Mouse (Mus musculus) bone marrow, adult 2 months (tissue): ENCODE measurements around the gene Crybg2.

ENCODE experiments used
- CTCF ChIP-seq: fragments of 200-500 bp; IDR thresholded peaks from 2 replicates; pipeline ENCODE4 v1.5.1; 2011; ENCODE audit warnings: low read length, control low read depth; ENCODE audit not compliant: control insufficient read depth, insufficient read depth
- POLR2A ChIP-seq: fragments of 200-500 bp; IDR thresholded peaks from 2 replicates; pipeline ENCODE4 v1.6.1; 2011; ENCODE audit warnings: low read depth, mild to moderate bottlenecking, control low read depth, low read length, borderline replicate concordance; ENCODE audit not compliant: control insufficient read depth

GRCm38 (mm10) chr4:134113356-134113994, 52.9 kb downstream of the Crybg2 start:
- TF ChIP-seq CTCF (0 out of 2 replicates have a peak, but pooled peaks have one; percentile 0), POLR2A (no peak)
